Mouse (Mus musculus) kidney, adult 11 months (tissue): Measurements from ENCODE around the gene Cd207.

Source experiments
- DNase-seq: peaks from one replicate; pipeline ENCODE4 v3.0.0; 2022

Gene Cd207

GRCm38 (mm10) chr6:83677757-83678156 lies at the start of gene Cd207:
Gene Cd207 (minus strand): TSS chr6:83677857.
- no peak for DNase-seq

GRCm38 (mm10) chr6:83727178-83727577 lies 49.5 kb upstream of the Cd207 start:
- no peak for DNase-seq

- no peak for DNase-seq
Observed at GRCm38 (mm10) chr6:83722526-83722925, 44.9 kb upstream of the Cd207 start.

GRCm38 (mm10) chr6:83717026-83717425 lies 39.4 kb upstream of the Cd207 start:
- DNase-seq: no peak

- no peak for DNase-seq
Observed at GRCm38 (mm10) chr6:83715461-83716196, 38.0 kb upstream of the Cd207 start.

- no peak for DNase-seq
Observed at GRCm38 (mm10) chr6:83714221-83715123, 36.8 kb upstream of the Cd207 start.

GRCm38 (mm10) chr6:83713271-83714136 lies 35.8 kb upstream of the Cd207 start:
- no peak for DNase-seq

GRCm38 (mm10) chr6:83711725-83712475 lies 34.2 kb upstream of the Cd207 start:
- DNase-seq: no peak

GRCm38 (mm10) chr6:83711067-83711675 lies 33.5 kb upstream of the Cd207 start, which contains the start of gene Vax2:
Gene Vax2 (plus strand): TSS chr6:83711264.
- peak; percentile 37 for DNase-seq

- DNase-seq: no peak
Observed at GRCm38 (mm10) chr6:83710361-83711066, 32.9 kb upstream of the Cd207 start.

- no peak for DNase-seq
Observed at GRCm38 (mm10) chr6:83707738-83708510, 30.3 kb upstream of the Cd207 start.

- no peak for DNase-seq
Observed at GRCm38 (mm10) chr6:83704701-83705100, 27.0 kb upstream of the Cd207 start.

GRCm38 (mm10) chr6:83704294-83704693 lies 26.6 kb upstream of the Cd207 start:
- no peak for DNase-seq

- no peak for DNase-seq
Observed at GRCm38 (mm10) chr6:83703722-83704078, 26.0 kb upstream of the Cd207 start.

- DNase-seq: no peak
Observed at GRCm38 (mm10) chr6:83703000-83703721, 25.5 kb upstream of the Cd207 start.

GRCm38 (mm10) chr6:83702146-83702999 lies 24.7 kb upstream of the Cd207 start:
- DNase-seq: no peak

GRCm38 (mm10) chr6:83701001-83701400 lies 23.3 kb upstream of the Cd207 start:
- DNase-seq: no peak

- DNase-seq: no peak
Observed at GRCm38 (mm10) chr6:83699971-83700370, 22.3 kb upstream of the Cd207 start.

- DNase-seq: no peak
Observed at GRCm38 (mm10) chr6:83697932-83698331, 20.3 kb upstream of the Cd207 start.
